10 mouse cellular contexts compared by ENCODE assay signal in the genomic region with DNA sequence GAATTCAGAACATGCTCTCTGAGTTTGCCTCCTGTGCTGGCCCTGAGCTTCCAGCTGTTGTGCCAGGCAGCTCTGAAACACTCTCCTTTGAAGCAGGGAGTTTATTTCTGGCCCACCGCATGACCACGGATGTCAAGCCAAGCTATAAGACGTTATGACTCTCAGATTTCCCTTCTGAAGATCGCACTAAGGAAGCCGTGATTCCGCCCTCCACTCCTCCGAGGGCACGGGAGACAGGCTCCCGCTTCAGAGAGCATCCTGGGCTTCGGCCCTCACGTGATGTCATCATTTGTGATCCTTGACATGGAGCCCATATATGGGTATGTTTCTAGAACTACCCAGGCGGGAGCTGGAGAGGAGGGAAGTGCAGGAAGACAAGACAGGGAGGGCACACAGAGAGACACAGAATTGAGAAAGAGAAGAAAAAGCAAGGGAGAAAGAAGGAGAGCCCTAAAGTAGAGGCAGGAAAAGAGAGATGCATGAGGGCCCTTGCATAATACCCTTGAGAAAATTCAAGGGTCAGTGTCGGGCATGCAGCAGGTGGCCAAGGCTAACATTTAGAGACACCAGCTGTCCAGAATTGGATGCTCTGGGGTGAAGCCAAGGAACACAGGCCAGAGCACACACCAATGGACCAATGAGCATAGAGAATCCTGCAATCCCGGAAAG. TPM values are rescaled to one million over a fixed set of nuclear protein-coding genes. Genes with fewer than 3 reads are reported as not detected.
A peak's percentile ranks its signal among the peaks of the same experiment; 100 is the strongest.
DNase-seq lines count a peak whose midpoint lies in the region; ATAC-seq and TF ChIP-seq lines count a peak whose summit lies in the region.
"Had no signal": no experiment of that assay in that cellular context is flagged by ENCODE, and none has a peak within 500 bp of the region (broad histone marks: within the 10 kb centered on the region; RNA-seq: fewer than 3 reads in every experiment).

TSS of gene Asb2 (minus strand) at position 256 of the 669 bp plus-strand sequence.

- peak within 1 kb of the TSS; percentile 65 for H3K9ac ChIP-seq in heart, embryonic 12.5 days
- H3K9ac ChIP-seq in lung, postnatal 0 days (replicated peaks; ENCODE audit: low read depth), result no peak within 1 kb of the TSS
- no peak within 1 kb of the TSS for H3K9ac ChIP-seq in forebrain, embryonic 12.5 days
- H3K9ac ChIP-seq: embryonic facial prominence, embryonic 13.5 days; hindbrain, embryonic 13.5 days had no signal

- ATAC-seq in CD4-positive, CD25-positive, alpha-beta regulatory T cell, adult 4 months, result no peak
- no peak for ATAC-seq in heart, embryonic 12.5 days (ENCODE audit: insufficient number of reproducible peaks, low FRiP score)
- ATAC-seq in lung, postnatal 0 days, result peak; percentile 52; the same call in 1 of the 2 replicates
- no peak for ATAC-seq in megakaryocyte-erythroid progenitor cell, adult 5-6 weeks (replicated peaks; ENCODE audit: low FRiP score, low TSS enrichment, poor library complexity, severe bottlenecking)
- no peak for ATAC-seq in forebrain, embryonic 12.5 days (ENCODE audit: low FRiP score)

- peaks cover 45% of the 10 kb centered on the region for H3K4me1 ChIP-seq in heart, embryonic 12.5 days (replicated peaks)
- no peaks in the 10 kb centered on the region for H3K4me1 ChIP-seq in lung, postnatal 0 days (ENCODE audit: insufficient read depth, low read depth, low read length)
- H3K4me1 ChIP-seq in forebrain, embryonic 12.5 days, result peaks cover 4% of the 10 kb centered on the region; the same call in 1 of the 2 replicates

- peak within 1 kb of the TSS; percentile 31 for H3K4me3 ChIP-seq in heart, embryonic 12.5 days
- no peak within 1 kb of the TSS for H3K4me3 ChIP-seq in lung, postnatal 0 days (ENCODE audit: low read depth, low read length)
- H3K4me3 ChIP-seq in forebrain, embryonic 12.5 days (replicated peaks), result no peak within 1 kb of the TSS
- H3K4me3 ChIP-seq: embryonic facial prominence, embryonic 13.5 days; hindbrain, embryonic 13.5 days had no signal

- peak within 1 kb of the TSS; percentile 83 for H3K27ac ChIP-seq in heart, embryonic 12.5 days (ENCODE audit: poor library complexity, severe bottlenecking)
- no peak within 1 kb of the TSS for H3K27ac ChIP-seq in lung, postnatal 0 days (ENCODE audit: low read length)
- no peak within 1 kb of the TSS for H3K27ac ChIP-seq in forebrain, embryonic 12.5 days
- H3K27ac ChIP-seq: embryonic facial prominence, embryonic 13.5 days; hindbrain, embryonic 13.5 days had no signal

- WGBS in heart, embryonic 12.5 days, result 46% methylated on average over 14 of the region's 14 CpGs
- WGBS in lung, postnatal 0 days, result 34% methylated on average over 14 of the region's 14 CpGs
- WGBS in forebrain, embryonic 12.5 days, result 83% methylated on average over 14 of the region's 14 CpGs

- peaks cover 5% of the 10 kb centered on the region; the same call in 1 of the 2 replicates for H3K9me3 ChIP-seq in heart, embryonic 12.5 days (replicated peaks)
- H3K9me3 ChIP-seq in lung, postnatal 0 days (ENCODE audit: low read length), result no peaks in the 10 kb centered on the region
- no peaks in the 10 kb centered on the region for H3K9me3 ChIP-seq in forebrain, embryonic 12.5 days
- H3K9me3 ChIP-seq: embryonic facial prominence, embryonic 13.5 days; hindbrain, embryonic 13.5 days had no signal

- TF ChIP-seq CTCF in lung, postnatal 0 days (IDR thresholded peaks at IDR 0.05), result no peak

- TF ChIP-seq EP300 in lung, postnatal 0 days (IDR thresholded peaks at IDR 0.05), result no peak

- H3K27me3 ChIP-seq in heart, embryonic 12.5 days (replicated peaks), result no peaks in the 10 kb centered on the region
- no peaks in the 10 kb centered on the region for H3K27me3 ChIP-seq in lung, postnatal 0 days (replicated peaks; ENCODE audit: insufficient read depth, low read length)
- H3K27me3 ChIP-seq in forebrain, embryonic 12.5 days, result no peaks in the 10 kb centered on the region
- H3K27me3 ChIP-seq: embryonic facial prominence, embryonic 13.5 days; hindbrain, embryonic 13.5 days had no signal

- peak; percentile 49 for DNase-seq in brain, adult 2 months (ENCODE audit: low read depth, low spot score)
- DNase-seq in lung, postnatal 0 days (ENCODE audit: low spot score), result peak; percentile 34
- no peak for DNase-seq in embryo, embryonic 9.5 days (ENCODE audit: extremely low spot score)
- DNase-seq: thymus, postnatal 14 days had no signal

- peaks cover 3% of the 10 kb centered on the region; the same call in 1 of the 2 replicates for H3K36me3 ChIP-seq in heart, embryonic 12.5 days
- H3K36me3 ChIP-seq in lung, postnatal 0 days (ENCODE audit: insufficient read depth, low read length), result no peaks in the 10 kb centered on the region
- H3K36me3 ChIP-seq in forebrain, embryonic 12.5 days (replicated peaks), result no peaks in the 10 kb centered on the region
- H3K36me3 ChIP-seq: embryonic facial prominence, embryonic 13.5 days; hindbrain, embryonic 13.5 days had no signal

- peak within 1 kb of the TSS; percentile 57 for H3K4me2 ChIP-seq in heart, embryonic 12.5 days
- H3K4me2 ChIP-seq in lung, postnatal 0 days (replicated peaks; ENCODE audit: low read depth, low read length), result no peak within 1 kb of the TSS
- H3K4me2 ChIP-seq in forebrain, embryonic 12.5 days, result no peak within 1 kb of the TSS
- H3K4me2 ChIP-seq: embryonic facial prominence, embryonic 13.5 days; hindbrain, embryonic 13.5 days had no signal

RNA-seq across cellular contexts. Expression of gene Asb2, which starts in this region (rescaled TPM):
- 10 to 100 TPM; 25.2 to 31.4 TPM for polyA plus RNA-seq in CD4-positive, CD25-positive, alpha-beta regulatory T cell, adult 4 months (2017; shearing (Covaris generic))
- 218 TPM in 2 replicates for polyA plus RNA-seq in heart, embryonic 12.5 days (2016; fragmentation: Nextera tagmentation; extraction: Ambion mirVana)
- polyA plus RNA-seq in lung, postnatal 0 days (2015; fragmentation: Nextera tagmentation; extraction: Ambion mirVana), result 5.1 TPM in 2 replicates
- total RNA-seq in megakaryocyte-erythroid progenitor cell, adult 5-6 weeks (2014; fragmentation: Nextera tagmentation), result 3.5 TPM in 1 of 2 replicates, not detected in the other
- 0.38 TPM in 1 of 2 replicates, not detected in the other for total RNA-seq in megakaryocyte-erythroid progenitor cell, adult 5-6 weeks (2017)
- polyA plus RNA-seq in forebrain, embryonic 12.5 days (2016; fragmentation: Nextera tagmentation; extraction: Ambion mirVana), result 0.56 and 0.65 TPM in 2 replicates
